ENCODE assay signal across 11 mouse cellular contexts in the genomic region with DNA sequence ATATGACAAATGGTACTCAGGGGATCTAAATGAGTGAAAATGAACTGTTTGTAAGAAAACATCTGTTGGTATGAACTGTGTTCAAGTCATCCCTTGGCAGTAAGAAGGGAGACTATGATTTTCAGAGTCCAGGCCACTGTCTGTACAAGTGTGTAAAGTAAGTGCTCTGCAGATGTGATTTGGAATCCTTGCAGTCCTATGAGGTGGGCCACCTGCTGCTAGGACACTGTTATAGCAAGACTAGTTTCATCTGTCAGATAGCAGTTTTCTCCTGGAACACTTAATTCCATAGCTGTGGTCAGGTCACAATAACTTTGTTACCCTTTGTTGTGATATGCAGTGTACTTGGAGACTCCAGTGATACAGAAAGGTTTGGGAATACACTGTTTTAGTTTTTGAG. TPM values are rescaled to one million over a fixed set of nuclear protein-coding genes. Genes with fewer than 3 reads are reported as not detected.
A peak's percentile ranks its signal among the peaks of the same experiment; 100 is the strongest.
DNase-seq lines count a peak whose midpoint lies in the region; ATAC-seq and TF ChIP-seq lines count a peak whose summit lies in the region.
"Had no signal": no experiment of that assay in that cellular context is flagged by ENCODE, and none has a peak within 500 bp of the region (broad histone marks: within the 10 kb centered on the region; RNA-seq: fewer than 3 reads in every experiment).

No protein-coding gene starts in this region.

- no peak for ATAC-seq in midbrain, embryonic 14.5 days (ENCODE audit: low FRiP score, low TSS enrichment)
- no peak for ATAC-seq in stomach, postnatal 0 days (ENCODE audit: low FRiP score, low TSS enrichment)

- no peak overlapping the region for H3K27ac ChIP-seq in heart, embryonic 10.5 days
- H3K27ac ChIP-seq in midbrain, embryonic 14.5 days (replicated peaks; ENCODE audit: low read depth, low read length) = no peak overlapping the region
- H3K27ac ChIP-seq in midbrain, embryonic 10.5 days (replicated peaks) = no peak overlapping the region
- H3K27ac ChIP-seq in stomach, postnatal 0 days (replicated peaks) = no peak overlapping the region
- H3K27ac ChIP-seq: heart, embryonic 13.5 days; macrophage; neural tube, embryonic 13.5 days had no signal

- no peak overlapping the region for H3K9ac ChIP-seq in midbrain, embryonic 14.5 days (replicated peaks; ENCODE audit: low read length)
- H3K9ac ChIP-seq in stomach, postnatal 0 days (ENCODE audit: low read length) = no peak overlapping the region
- H3K9ac ChIP-seq: heart, embryonic 13.5 days; neural tube, embryonic 13.5 days had no signal

- H3K9me3 ChIP-seq in heart, embryonic 10.5 days = no peaks in the 10 kb centered on the region
- H3K9me3 ChIP-seq in midbrain, embryonic 14.5 days (ENCODE audit: control insufficient read depth, low read length) = no peaks in the 10 kb centered on the region
- no peaks in the 10 kb centered on the region for H3K9me3 ChIP-seq in midbrain, embryonic 10.5 days (replicated peaks)
- no peaks in the 10 kb centered on the region for H3K9me3 ChIP-seq in stomach, postnatal 0 days (ENCODE audit: control insufficient read depth, low read length)
- H3K9me3 ChIP-seq: heart, embryonic 13.5 days; neural tube, embryonic 13.5 days had no signal

- intact Hi-C loops in heart, postnatal 10 days (cut with DNase I) = loop anchor here (5.0 kb wide), 1 partner anchor 64 kb away; no protein-coding TSS in a partner anchor

- H3K27me3 ChIP-seq in heart, embryonic 10.5 days (ENCODE audit: insufficient read depth, poor library complexity, severe bottlenecking) = no peaks in the 10 kb centered on the region
- H3K27me3 ChIP-seq in midbrain, embryonic 14.5 days (ENCODE audit: control insufficient read depth, insufficient read depth, low read length) = no peaks in the 10 kb centered on the region
- no peaks in the 10 kb centered on the region for H3K27me3 ChIP-seq in midbrain, embryonic 10.5 days (ENCODE audit: low read depth, poor library complexity, severe bottlenecking)
- no peaks in the 10 kb centered on the region for H3K27me3 ChIP-seq in stomach, postnatal 0 days (ENCODE audit: control insufficient read depth, insufficient read depth, low read length)
- H3K27me3 ChIP-seq: heart, embryonic 13.5 days; neural tube, embryonic 13.5 days had no signal

- TF ChIP-seq CTCF in stomach, postnatal 0 days (IDR thresholded peaks at IDR 0.05; ENCODE audit: low read depth) = peak; percentile 69

- H3K4me1 ChIP-seq in heart, embryonic 10.5 days = no peaks in the 10 kb centered on the region
- no peaks in the 10 kb centered on the region for H3K4me1 ChIP-seq in midbrain, embryonic 14.5 days (ENCODE audit: control insufficient read depth, insufficient read depth, low read length)
- no peaks in the 10 kb centered on the region for H3K4me1 ChIP-seq in midbrain, embryonic 10.5 days
- no peaks in the 10 kb centered on the region for H3K4me1 ChIP-seq in stomach, postnatal 0 days (replicated peaks; ENCODE audit: control insufficient read depth, insufficient read depth)
- H3K4me1 ChIP-seq: heart, embryonic 13.5 days; neural tube, embryonic 13.5 days had no signal

- peaks cover 40% of the 10 kb centered on the region for H3K36me3 ChIP-seq in heart, embryonic 10.5 days
- H3K36me3 ChIP-seq in midbrain, embryonic 14.5 days (ENCODE audit: control insufficient read depth, insufficient read depth, low read length) = peaks cover 46% of the 10 kb centered on the region
- H3K36me3 ChIP-seq in midbrain, embryonic 10.5 days = peaks cover 53% of the 10 kb centered on the region
- H3K36me3 ChIP-seq in stomach, postnatal 0 days (ENCODE audit: control insufficient read depth, insufficient read depth, low read length) = peaks cover 15% of the 10 kb centered on the region

- no peak for TF ChIP-seq EP300 in stomach, postnatal 0 days (optimal IDR thresholded peaks at IDR 0.05)

- H3K4me2 ChIP-seq in midbrain, embryonic 14.5 days (ENCODE audit: low read length) = no peak overlapping the region
- H3K4me2 ChIP-seq in stomach, postnatal 0 days (replicated peaks; ENCODE audit: low read depth) = no peak overlapping the region
- H3K4me2 ChIP-seq: heart, embryonic 13.5 days; neural tube, embryonic 13.5 days had no signal

- no peak overlapping the region for H3K4me3 ChIP-seq in heart, embryonic 10.5 days
- no peak overlapping the region for H3K4me3 ChIP-seq in midbrain, embryonic 14.5 days (replicated peaks; ENCODE audit: low read depth, low read length)
- H3K4me3 ChIP-seq in midbrain, embryonic 10.5 days = no peak overlapping the region
- H3K4me3 ChIP-seq in stomach, postnatal 0 days (ENCODE audit: low read depth, low read length) = no peak overlapping the region
- H3K4me3 ChIP-seq: heart, embryonic 13.5 days; neural tube, embryonic 13.5 days had no signal

- peak; percentile 19 to 23 for DNase-seq in heart, postnatal 10 days
- DNase-seq in heart, embryonic 10.5 days (ENCODE audit: low spot score) = no peak
- DNase-seq in midbrain, embryonic 14.5 days = peak; percentile 56
- no peak for DNase-seq in midbrain, embryonic 10.5 days (ENCODE audit: low spot score)
- peak; percentile 46 for DNase-seq in brain, adult 2 months (ENCODE audit: low read depth, low spot score)
- DNase-seq in stomach, postnatal 0 days (ENCODE audit: low spot score) = no peak
- no peak for DNase-seq in frontal cortex, adult 2 months (ENCODE audit: extremely low spot score in 1 of 2, low spot score in 1 of 2)
- no peak for DNase-seq in yolk sac, embryonic 10.5 days (ENCODE audit: low spot score)

RNA-seq across cellular contexts. Expression of gene Ankfy1, which starts 36.2 kb away (rescaled TPM):
- 10 to 100 TPM; 26.9 to 28.8 TPM for total RNA-seq in heart, postnatal 10 days (2021)
- polyA plus RNA-seq in heart, embryonic 10.5 days (2016; fragmentation: Nextera tagmentation; extraction: Ambion mirVana) = 21.9 and 28.2 TPM in 2 replicates
- 26.7 and 40.0 TPM in 2 replicates for polyA plus RNA-seq in midbrain, embryonic 14.5 days (2014; fragmentation: Nextera tagmentation; extraction: Ambion mirVana)
- polyA plus RNA-seq in midbrain, embryonic 10.5 days (2016; fragmentation: Nextera tagmentation; extraction: Ambion mirVana) = 24.6 and 29.9 TPM in 2 replicates
- polyA plus RNA-seq in stomach, postnatal 0 days (2015; fragmentation: Nextera tagmentation; extraction: Ambion mirVana) = 7.7 and 8.4 TPM in 2 replicates
- 28.0 and 29.9 TPM in 2 replicates for polyA plus RNA-seq in frontal cortex, adult 2 months (2012; rRNA removed)

Comparison
In these comparisons a context has a peak if more than half of its experiments do, and no peak if none do; other contexts are left out.
1. DNase-seq: peak in heart, postnatal 10 days (2 of 2), midbrain, embryonic 14.5 days (single experiment) and brain, adult 2 months (single experiment); none in heart, embryonic 10.5 days (single experiment), midbrain, embryonic 10.5 days (single experiment), stomach, postnatal 0 days (single experiment), frontal cortex, adult 2 months (0 of 2) and yolk sac, embryonic 10.5 days (single experiment).